Mouse (Mus musculus) forebrain, postnatal 0 days (tissue): ENCODE measurements around the gene Cbarp. TPM values are rescaled to one million over a fixed set of nuclear protein-coding genes. Genes with fewer than 3 reads are reported as not detected.

ENCODE experiments used
- ATAC-seq: fragments of 200-750 bp; cut with Nextera tagmentation; 2 replicates; pipeline ENCODE4 v1.8.0; 2017; ENCODE audit warnings: mild to moderate bottlenecking, moderate library complexity
- DNase-seq: peaks from one replicate; pipeline ENCODE4 v3.0.0-alpha.2; 2015
- H3K27ac ChIP-seq: fragments of 300-500 bp; sonication (generic); 2 replicates; pipeline ENCODE4 v1.5.1; 2014; ENCODE audit warnings: low read depth, mild to moderate bottlenecking, antibody characterized with exemption, low read length, moderate library complexity, mixed read lengths
- H3K27me3 ChIP-seq: fragments of 300-500 bp; sonication (generic); 2 replicates; pipeline ENCODE4 v1.6.1; 2014; ENCODE audit warnings: mild to moderate bottlenecking, low read length, mixed read lengths; ENCODE audit not compliant: insufficient read depth
- H3K36me3 ChIP-seq: fragments of 300-500 bp; sonication (generic); 2 replicates; pipeline ENCODE4 v1.6.1; 2014; ENCODE audit warnings: mild to moderate bottlenecking, moderate library complexity; ENCODE audit not compliant: insufficient read depth
- H3K4me1 ChIP-seq: fragments of 300-500 bp; sonication (generic); 2 replicates; pipeline ENCODE4 v1.6.1; 2014; ENCODE audit warnings: antibody characterized with exemption; ENCODE audit not compliant: insufficient read depth
- H3K4me2 ChIP-seq: fragments of 300-500 bp; sonication (generic); 2 replicates; pipeline ENCODE4 v1.6.1; 2014; ENCODE audit warnings: low read depth, mild to moderate bottlenecking, moderate library complexity
- H3K4me3 ChIP-seq: fragments of 300-500 bp; sonication (generic); 2 replicates; pipeline ENCODE4 v1.5.1; 2014; ENCODE audit warnings: low read depth, low read length, mixed read lengths
- H3K9ac ChIP-seq: fragments of 300-500 bp; sonication (generic); 2 replicates; pipeline ENCODE4 v1.6.1; 2014; ENCODE audit warnings: mild to moderate bottlenecking
- H3K9me3 ChIP-seq: fragments of 300-500 bp; sonication (generic); 2 replicates; pipeline ENCODE4 v1.6.1; 2016; ENCODE audit warnings: low read length
- CTCF ChIP-seq: sonication (generic); IDR thresholded peaks from 2 replicates; pipeline ENCODE4 v1.5.1; 2016; ENCODE audit warnings: antibody characterized with exemption, control low read depth, low read depth
- WGBS: fragments of 180-500 bp; shearing (Covaris S2); extraction: QIAGEN DNeasy Blood & Tissue Kit; methylation state at CpG from one replicate; pipeline ENCODE4 v1.1.7; 2014; 5-methylcytosine and 5-hydroxymethylcytosine counted together
- polyA plus RNA-seq: library from polyadenylated mRNA; unstranded; fragments of >200 nt; fragmentation: Nextera tagmentation; extraction: Ambion mirVana; gene quantifications from 2 replicates; pipeline ENCODE4 v1.2.1, GENCODE M21; 2015
- total RNA-seq: library from RNA; depleted of rRNA; stranded (reverse); fragments of >200 nt; gene quantifications from 2 replicates; pipeline ENCODE4 v1.2.3, GENCODE M21; 2014; rRNA removed

The Cbarp gene
- 114 and 151 TPM in 2 replicates for total RNA-seq
- 57.5 and 68.2 TPM in 2 replicates for polyA plus RNA-seq

GRCm38 (mm10) chr10:80140666-80141035, at the start of gene Cbarp:
Gene Cbarp (minus strand): TSS chr10:80140835.
- no peak for DNase-seq
- Histone ChIP-seq H3K4me3 (peak within 1 kb of the TSS; percentile 76), H3K36me3 (peaks cover 20% of the 10 kb centered on the region), H3K4me2 (peak within 1 kb of the TSS; percentile 95), H3K9me3 (no peaks in the 10 kb centered on the region), H3K9ac (peak within 1 kb of the TSS; percentile 48), H3K4me1 (peaks cover 17% of the 10 kb centered on the region), H3K27me3 (no peaks in the 10 kb centered on the region), H3K27ac (peak within 1 kb of the TSS; percentile 96)
- ATAC-seq: no peak
- WGBS: 63% methylated on average over 10 of the region's 10 CpGs
- no peak for TF ChIP-seq CTCF

- Histone ChIP-seq H3K36me3 (peaks cover 20% of the 10 kb centered on the region), H3K27ac (peak overlapping the region; percentile 91), H3K27me3 (no peaks in the 10 kb centered on the region), H3K4me3 (peak overlapping the region; percentile 43), H3K9ac (peak overlapping the region; percentile 77), H3K4me1 (peaks cover 8% of the 10 kb centered on the region; the same call in 1 of the 2 replicates), H3K9me3 (no peaks in the 10 kb centered on the region), H3K4me2 (peak overlapping the region; percentile 74)
- ATAC-seq (peak; percentile 15; the same call in 1 of the 2 replicates), DNase-seq (peak; percentile 49)
- WGBS: 8% methylated on average over 21 of the region's 21 CpGs
- TF ChIP-seq CTCF: no peak
Observed at GRCm38 (mm10) chr10:80189999-80190398, 49.4 kb upstream of the Cbarp start.

GRCm38 (mm10) chr10:80188453-80189024, 47.9 kb upstream of the Cbarp start:
- Histone ChIP-seq H3K9ac (no peak overlapping the region), H3K27ac (no peak overlapping the region), H3K27me3 (no peaks in the 10 kb centered on the region), H3K36me3 (peaks cover 20% of the 10 kb centered on the region), H3K9me3 (no peaks in the 10 kb centered on the region), H3K4me1 (peaks cover 8% of the 10 kb centered on the region; the same call in 1 of the 2 replicates), H3K4me3 (no peak overlapping the region), H3K4me2 (no peak overlapping the region)
- DNase-seq (no peak), ATAC-seq (no peak)
- WGBS: 78% methylated on average over 15 of the region's 15 CpGs
- TF ChIP-seq CTCF: no peak

- Histone ChIP-seq H3K36me3 (peaks cover 20% of the 10 kb centered on the region), H3K4me1 (peaks cover 8% of the 10 kb centered on the region; the same call in 1 of the 2 replicates), H3K27ac (no peak overlapping the region), H3K9me3 (no peaks in the 10 kb centered on the region), H3K9ac (no peak overlapping the region), H3K27me3 (no peaks in the 10 kb centered on the region), H3K4me3 (no peak overlapping the region), H3K4me2 (no peak overlapping the region)
- DNase-seq (no peak), ATAC-seq (no peak)
- no peak for TF ChIP-seq CTCF
- WGBS: 87% methylated on average over 10 of the region's 10 CpGs
Observed at GRCm38 (mm10) chr10:80187739-80188138, 47.1 kb upstream of the Cbarp start.

GRCm38 (mm10) chr10:80186649-80187048, 46.0 kb upstream of the Cbarp start:
- H3K4me1 ChIP-seq: peaks cover 8% of the 10 kb centered on the region; the same call in 1 of the 2 replicates
- no peak for TF ChIP-seq CTCF
- no peak overlapping the region for H3K9ac ChIP-seq
- H3K9me3 ChIP-seq: no peaks in the 10 kb centered on the region
- WGBS: 54% methylated on average over 27 of the region's 27 CpGs
- H3K27me3 ChIP-seq: no peaks in the 10 kb centered on the region
- peaks cover 20% of the 10 kb centered on the region for H3K36me3 ChIP-seq
- H3K4me2 ChIP-seq: no peak overlapping the region
- ATAC-seq (no peak), DNase-seq (no peak)
- no peak overlapping the region for H3K4me3 ChIP-seq
- H3K27ac ChIP-seq: no peak overlapping the region

- 93% methylated on average over 7 of the region's 7 CpGs for WGBS
- H3K9me3 ChIP-seq: no peaks in the 10 kb centered on the region
- ATAC-seq (no peak), DNase-seq (no peak)
- peaks cover 18% of the 10 kb centered on the region for H3K4me1 ChIP-seq
- peaks cover 7% of the 10 kb centered on the region; the same call in 1 of the 2 replicates for H3K36me3 ChIP-seq
- no peaks in the 10 kb centered on the region for H3K27me3 ChIP-seq
- H3K9ac ChIP-seq: no peak overlapping the region
- no peak for TF ChIP-seq CTCF
- H3K4me2 ChIP-seq: no peak overlapping the region
- H3K27ac ChIP-seq: no peak overlapping the region
- no peak overlapping the region for H3K4me3 ChIP-seq
Observed at GRCm38 (mm10) chr10:80182547-80182946, 41.9 kb upstream of the Cbarp start.

- WGBS: 42% methylated on average over 5 of the region's 5 CpGs
- Histone ChIP-seq H3K4me2 (peak overlapping the region; percentile 68), H3K9ac (peak overlapping the region; percentile 81), H3K27ac (no peak overlapping the region), H3K27me3 (no peaks in the 10 kb centered on the region), H3K4me3 (peak overlapping the region; percentile 78), H3K4me1 (peaks cover 18% of the 10 kb centered on the region), H3K36me3 (no peaks in the 10 kb centered on the region), H3K9me3 (no peaks in the 10 kb centered on the region)
- DNase-seq: no peak
- ATAC-seq: no peak
- TF ChIP-seq CTCF: no peak
Observed at GRCm38 (mm10) chr10:80180823-80181222, 40.2 kb upstream of the Cbarp start.
